Mouse (Mus musculus) ES-E14 (cell line): ENCODE results near the gene Ndst4. TPM values are rescaled to one million over a fixed set of nuclear protein-coding genes. Genes with fewer than 3 reads are reported as not detected.

ENCODE experiments used
- DNase-seq: peaks from one replicate; pipeline ENCODE4 v3.0.0-alpha.2; 2013; ENCODE audit warnings: low read depth, low spot score
- H3K27ac ChIP-seq: 2 replicates; pipeline ENCODE4 v1.5.1; 2012; ENCODE audit warnings: low read depth, mild to moderate bottlenecking, low read length, moderate library complexity, mixed read lengths; ENCODE audit not compliant: poor library complexity, insufficient read depth, severe bottlenecking
- H3K36me3 ChIP-seq: 2 replicates; pipeline ENCODE4 v1.6.1; 2012; ENCODE audit warnings: mild to moderate bottlenecking, low read length, moderate library complexity, mixed read lengths; ENCODE audit not compliant: control insufficient read depth, poor library complexity, insufficient read depth, severe bottlenecking
- H3K4me1 ChIP-seq, 2 experiments: fragments of 150-350 bp in 1 of 2; sonication (generic) in 1 of 2; 2 replicates each; pipeline ENCODE4 v1.6.1; 2012; ENCODE audit warnings: low read length in 2 of 2, mild to moderate bottlenecking in 1 of 2, mixed read lengths in 1 of 2; ENCODE audit not compliant: control insufficient read depth in 2 of 2, insufficient read depth in 2 of 2, poor library complexity in 1 of 2
- H3K4me3 ChIP-seq, 2 experiments: fragments of 150-350 bp in 1 of 2; sonication (generic) in 1 of 2; 2 replicates each; pipeline ENCODE4 v1.5.1; 2012; ENCODE audit warnings: low read length in 2 of 2, low read depth in 1 of 2, mild to moderate bottlenecking in 1 of 2, mixed read lengths in 1 of 2; ENCODE audit not compliant: insufficient read depth in 1 of 2, poor library complexity in 1 of 2, severe bottlenecking in 1 of 2
- H3K9ac ChIP-seq: 2 replicates; pipeline ENCODE4 v1.6.1; 2012; ENCODE audit warnings: low read depth, mild to moderate bottlenecking, low read length, mixed read lengths; ENCODE audit not compliant: poor library complexity, insufficient read depth, severe bottlenecking
- H3K9me3 ChIP-seq: fragments of 150-350 bp; sonication (generic); 2 replicates; pipeline ENCODE4 v1.6.1; 2012; ENCODE audit warnings: low read depth, mild to moderate bottlenecking, low read length; ENCODE audit not compliant: control insufficient read depth, insufficient read depth
- CHD2 ChIP-seq: IDR thresholded peaks from 2 replicates; pipeline ENCODE4 v1.6.1; 2014; ENCODE audit warnings: mild to moderate bottlenecking, low read depth, low read length, inconsistent platforms
- HCFC1 ChIP-seq: IDR thresholded peaks from 2 replicates; pipeline ENCODE4 v1.6.1; 2012; ENCODE audit warnings: low read length, inconsistent platforms, borderline replicate concordance; ENCODE audit not compliant: insufficient read depth
- MAFK ChIP-seq: IDR thresholded peaks from 2 replicates; pipeline ENCODE4 v1.6.1; 2014; ENCODE audit warnings: mild to moderate bottlenecking, low read depth, low read length, inconsistent platforms; ENCODE audit not compliant: insufficient read depth
- ZC3H11A ChIP-seq: IDR thresholded peaks from 2 replicates; pipeline ENCODE4 v1.6.1; 2012; ENCODE audit warnings: low read depth, mild to moderate bottlenecking, inconsistent platforms, low read length, borderline replicate concordance
- ZNF384 ChIP-seq: IDR thresholded peaks from 2 replicates; pipeline ENCODE4 v1.6.1; 2012; ENCODE audit warnings: low read depth, low read length, inconsistent platforms
- in situ Hi-C, 2 experiments: fragments of 600-800 bp; cut with MboI; formaldehyde crosslinking; loops; one replicate each; pipeline ENCODE4 v1.15.1; 2025; ENCODE audit warnings: low sequenced_read_pairs in 2 of 2, inconsistent platforms in 1 of 2; ENCODE audit not compliant: unreplicated experiment in 2 of 2
- total RNA-seq: library from RNA; depleted of rRNA; stranded (reverse); fragments of 300-350 nt; gene quantifications from 2 replicates; pipeline ENCODE4 v1.2.3, GENCODE M21; 2012

The Ndst4 gene
- total RNA-seq, 1 experiment: not detected

- in situ Hi-C loops: no loop called here
These were observed 319.1 kb downstream of the Ndst4 start for GRCm38 (mm10) chr3:125722953-125723352.

GRCm38 (mm10) chr3:125734945-125735344 lies 331.1 kb downstream of the Ndst4 start:
- Histone ChIP-seq H3K9ac (no peak overlapping the region), H3K27ac (no peak overlapping the region), H3K4me1 (no peaks in the 10 kb centered on the region), H3K4me3 (no peak overlapping the region), H3K9me3 (no peaks in the 10 kb centered on the region), H3K36me3 (no peaks in the 10 kb centered on the region)
- in situ Hi-C loops: no loop called here
- TF ChIP-seq MAFK: no peak
- TF ChIP-seq ZC3H11A: no peak
- no peak for TF ChIP-seq HCFC1
- DNase-seq: no peak

More at GRCm38 (mm10) chr3:125722953-125723352, 319.1 kb downstream of the Ndst4 start:
- Histone ChIP-seq H3K4me1 (no peaks in the 10 kb centered on the region), H3K9me3 (no peaks in the 10 kb centered on the region), H3K36me3 (no peaks in the 10 kb centered on the region), H3K4me3 (no peak overlapping the region), H3K27ac (no peak overlapping the region), H3K9ac (no peak overlapping the region)
- no peak for DNase-seq
- TF ChIP-seq ZNF384 (no peak), ZC3H11A (no peak), HCFC1 (no peak), CHD2 (no peak), MAFK (no peak)

- no peak overlapping the region for H3K27ac ChIP-seq
- DNase-seq: no peak
- no peaks in the 10 kb centered on the region for H3K9me3 ChIP-seq
- H3K4me3 ChIP-seq: no peak overlapping the region
- in situ Hi-C loops: no loop called here
- H3K36me3 ChIP-seq: no peaks in the 10 kb centered on the region
- TF ChIP-seq MAFK (no peak), HCFC1 (no peak), ZNF384 (no peak), ZC3H11A (no peak), CHD2 (no peak)
- H3K9ac ChIP-seq: no peak overlapping the region
- H3K4me1 ChIP-seq: no peaks in the 10 kb centered on the region
These were observed 340.7 kb downstream of the Ndst4 start for GRCm38 (mm10) chr3:125744468-125745141.

- Histone ChIP-seq H3K4me3 (no peak overlapping the region), H3K36me3 (no peaks in the 10 kb centered on the region), H3K4me1 (no peaks in the 10 kb centered on the region), H3K9me3 (no peaks in the 10 kb centered on the region), H3K9ac (no peak overlapping the region), H3K27ac (no peak overlapping the region)
- no peak for TF ChIP-seq ZC3H11A
- TF ChIP-seq ZNF384: no peak
- no peak for DNase-seq
- in situ Hi-C loops: no loop called here
These were observed 341.2 kb downstream of the Ndst4 start for GRCm38 (mm10) chr3:125745142-125745496.

- in situ Hi-C loops: no loop called here
- TF ChIP-seq ZC3H11A (no peak), HCFC1 (no peak), MAFK (no peak), ZNF384 (no peak), CHD2 (no peak)
These were observed 342.5 kb downstream of the Ndst4 start for GRCm38 (mm10) chr3:125746367-125746766.

More at GRCm38 (mm10) chr3:125746367-125746766, 342.5 kb downstream of the Ndst4 start:
- Histone ChIP-seq H3K9ac (no peak overlapping the region), H3K9me3 (no peaks in the 10 kb centered on the region), H3K4me1 (no peaks in the 10 kb centered on the region), H3K36me3 (no peaks in the 10 kb centered on the region), H3K4me3 (no peak overlapping the region), H3K27ac (no peak overlapping the region)
- no peak for DNase-seq
